In the genomic region with DNA sequence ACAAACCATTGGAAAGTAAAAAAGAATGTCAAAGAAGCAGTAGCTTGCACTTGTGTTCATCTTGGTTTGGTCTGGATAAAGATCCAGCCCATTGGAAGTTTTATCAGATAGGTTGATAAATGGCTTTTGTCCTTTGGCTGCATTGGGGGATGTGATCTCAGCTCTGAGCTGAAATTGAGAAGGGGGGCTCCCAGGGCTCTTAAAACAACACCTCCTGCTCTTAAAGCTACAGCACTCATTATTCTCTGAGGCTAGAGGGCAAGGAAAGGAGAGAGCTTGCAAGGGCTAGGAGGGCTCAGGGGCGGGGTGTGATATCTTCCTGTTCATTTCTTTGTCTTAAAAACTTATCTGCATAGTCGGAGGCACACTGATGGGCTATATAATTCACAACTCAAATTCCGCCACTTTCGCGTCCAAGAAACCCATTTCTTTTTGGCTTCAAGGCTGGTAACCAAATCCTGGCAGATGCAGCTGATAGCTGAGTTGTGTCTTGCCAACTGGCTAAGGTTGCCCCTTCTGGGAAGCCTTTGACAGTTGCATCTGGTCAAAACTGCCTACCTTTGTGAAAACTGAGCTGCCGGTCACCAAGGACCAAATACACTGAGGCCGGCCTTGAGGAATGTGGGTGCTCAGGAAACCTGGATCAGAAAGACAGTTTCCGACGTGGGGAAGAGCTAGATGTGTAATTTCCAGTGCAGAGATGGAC, we compare ENCODE assay signal across 9 mouse cellular contexts. TPM values are rescaled to one million over a fixed set of nuclear protein-coding genes. Genes with fewer than 3 reads are reported as not detected.
DNase-seq lines count a peak whose midpoint lies in the region; ATAC-seq lines count a peak whose summit lies in the region.
"Had no signal": no experiment of that assay in that cellular context is flagged by ENCODE, and none has a peak within 500 bp of the region (broad histone marks: within the 10 kb centered on the region; RNA-seq: fewer than 3 reads in every experiment).

No protein-coding gene starts in this region.

- peaks cover 20% of the 10 kb centered on the region for H3K4me1 ChIP-seq in heart, embryonic 12.5 days (replicated peaks)
- H3K4me1 ChIP-seq in heart, embryonic 16.5 days (ENCODE audit: control insufficient read depth, insufficient read depth, low read length): peaks cover 11% of the 10 kb centered on the region
- H3K4me1 ChIP-seq in midbrain, embryonic 11.5 days (ENCODE audit: control insufficient read depth, insufficient read depth, low read length): peaks cover 61% of the 10 kb centered on the region

- intact Hi-C loops in left cerebral cortex, postnatal 14 days (cut with DNase I): no loop called here

- no peaks in the 10 kb centered on the region for H3K36me3 ChIP-seq in heart, embryonic 12.5 days
- H3K36me3 ChIP-seq in heart, embryonic 16.5 days (ENCODE audit: control insufficient read depth, insufficient read depth): no peaks in the 10 kb centered on the region
- peaks cover 10% of the 10 kb centered on the region; the same call in 1 of the 2 replicates for H3K36me3 ChIP-seq in midbrain, embryonic 11.5 days (ENCODE audit: control insufficient read depth, insufficient read depth, low read length)
- H3K36me3 ChIP-seq: liver, embryonic 15.5 days had no signal

- H3K27me3 ChIP-seq in heart, embryonic 12.5 days (replicated peaks): peaks cover 53% of the 10 kb centered on the region
- H3K27me3 ChIP-seq in heart, embryonic 16.5 days (ENCODE audit: control insufficient read depth, insufficient read depth, low read length): peaks cover 17% of the 10 kb centered on the region
- H3K27me3 ChIP-seq in midbrain, embryonic 11.5 days (ENCODE audit: control insufficient read depth, insufficient read depth, low read length): no peaks in the 10 kb centered on the region

- H3K27ac ChIP-seq in heart, embryonic 12.5 days (ENCODE audit: poor library complexity, severe bottlenecking): no peak overlapping the region
- H3K27ac ChIP-seq in heart, embryonic 16.5 days (ENCODE audit: low read length): no peak overlapping the region
- peak overlapping the region; percentile 92 for H3K27ac ChIP-seq in midbrain, embryonic 11.5 days (ENCODE audit: low read depth, low read length)
- H3K27ac ChIP-seq: liver, embryonic 15.5 days had no signal

- ATAC-seq in heart, embryonic 12.5 days (ENCODE audit: insufficient number of reproducible peaks, low FRiP score): no peak
- no peak for ATAC-seq in heart, embryonic 16.5 days (replicated peaks; ENCODE audit: extremely low read depth, insufficient read depth, low FRiP score)
- no peak for ATAC-seq in midbrain, embryonic 11.5 days (ENCODE audit: low FRiP score)

- WGBS in heart, embryonic 12.5 days: 52% methylated on average over 9 of the region's 9 CpGs
- WGBS in heart, embryonic 16.5 days: 55% methylated on average over 9 of the region's 9 CpGs
- WGBS in midbrain, embryonic 11.5 days: 37% methylated on average over 9 of the region's 9 CpGs

- no peak for DNase-seq in heart, postnatal 4 days
- DNase-seq in embryo, embryonic 10.5 days (ENCODE audit: low spot score): peak; percentile 83
- DNase-seq in midbrain, embryonic 11.5 days (ENCODE audit: low spot score, missing footprints): no peak
- DNase-seq in ovary, postnatal 10 days (ENCODE audit: low spot score): no peak
- no peak for DNase-seq in adrenal gland, postnatal 4 days (ENCODE audit: low spot score in 2 of 2)
- no peak for DNase-seq in left cerebral cortex, postnatal 14 days (ENCODE audit: low spot score in 2 of 2)

- H3K9ac ChIP-seq in heart, embryonic 12.5 days: no peak overlapping the region
- H3K9ac ChIP-seq in heart, embryonic 16.5 days (ENCODE audit: low read length): no peak overlapping the region
- peak overlapping the region; percentile 98 for H3K9ac ChIP-seq in midbrain, embryonic 11.5 days (ENCODE audit: low read length)
- H3K9ac ChIP-seq: liver, embryonic 15.5 days had no signal

- no peaks in the 10 kb centered on the region for H3K9me3 ChIP-seq in heart, embryonic 12.5 days (replicated peaks)
- H3K9me3 ChIP-seq in heart, embryonic 16.5 days (replicated peaks; ENCODE audit: control insufficient read depth, low read length): no peaks in the 10 kb centered on the region
- H3K9me3 ChIP-seq in midbrain, embryonic 11.5 days (ENCODE audit: control insufficient read depth, low read length): no peaks in the 10 kb centered on the region
- H3K9me3 ChIP-seq: liver, embryonic 15.5 days had no signal

- peak overlapping the region; percentile 98 for H3K4me2 ChIP-seq in heart, embryonic 12.5 days
- peak overlapping the region; percentile 97; the same call in 1 of the 2 replicates for H3K4me2 ChIP-seq in heart, embryonic 16.5 days (ENCODE audit: low read depth, low read length)
- H3K4me2 ChIP-seq in midbrain, embryonic 11.5 days: peak overlapping the region; percentile 87
- H3K4me2 ChIP-seq: liver, embryonic 15.5 days had no signal

- peak overlapping the region; percentile 17; the same call in 1 of the 2 replicates for H3K4me3 ChIP-seq in heart, embryonic 12.5 days
- peak overlapping the region; percentile 73 for H3K4me3 ChIP-seq in heart, embryonic 16.5 days (ENCODE audit: low read length)
- H3K4me3 ChIP-seq in midbrain, embryonic 11.5 days (ENCODE audit: low read depth, low read length): peak overlapping the region; percentile 91
- H3K4me3 ChIP-seq: liver, embryonic 15.5 days had no signal

RNA-seq across cellular contexts. Expression of a gene that starts 18.2 kb away (rescaled TPM):
- 3.5 and 3.7 TPM in 2 replicates for polyA plus RNA-seq in heart, embryonic 12.5 days (2016; fragmentation: Nextera tagmentation; extraction: Ambion mirVana)
- 10 to 100 TPM; 36.1 to 38.8 TPM for total RNA-seq in heart, postnatal 4 days (2021)
- polyA plus RNA-seq in heart, embryonic 16.5 days (2015; fragmentation: Nextera tagmentation; extraction: Ambion mirVana): 3.6 and 4.4 TPM in 2 replicates
- 43.9 and 47.5 TPM in 2 replicates for polyA plus RNA-seq in midbrain, embryonic 11.5 days (2014; fragmentation: Nextera tagmentation; extraction: Ambion mirVana)
- total RNA-seq in adrenal gland, postnatal 4 days (2021): 10 to 100 TPM; 15.6 to 17.0 TPM
- 100 to 1,000 TPM in 1 of 2 experiments, 10 to 100 TPM in 1; 84.6 to 103 TPM for total RNA-seq in left cerebral cortex, postnatal 14 days (2021)

Comparison
In these comparisons a context has a peak if more than half of its experiments do, and no peak if none do; other contexts are left out.
1. H3K4me3 ChIP-seq: peak in every context shown above with its lines; median percentile 91 in midbrain, embryonic 11.5 days; 73 in heart, embryonic 16.5 days; 17 in heart, embryonic 12.5 days.